Mouse (Mus musculus): ENCODE data around the gene Gadd45a. TPM values are rescaled to one million over a fixed set of nuclear protein-coding genes. Genes with fewer than 3 reads are reported as not detected.

Gene Gadd45a
- polyA plus RNA-seq, 1 experiment from 2014 or later, result 14.5 TPM

DNA sequence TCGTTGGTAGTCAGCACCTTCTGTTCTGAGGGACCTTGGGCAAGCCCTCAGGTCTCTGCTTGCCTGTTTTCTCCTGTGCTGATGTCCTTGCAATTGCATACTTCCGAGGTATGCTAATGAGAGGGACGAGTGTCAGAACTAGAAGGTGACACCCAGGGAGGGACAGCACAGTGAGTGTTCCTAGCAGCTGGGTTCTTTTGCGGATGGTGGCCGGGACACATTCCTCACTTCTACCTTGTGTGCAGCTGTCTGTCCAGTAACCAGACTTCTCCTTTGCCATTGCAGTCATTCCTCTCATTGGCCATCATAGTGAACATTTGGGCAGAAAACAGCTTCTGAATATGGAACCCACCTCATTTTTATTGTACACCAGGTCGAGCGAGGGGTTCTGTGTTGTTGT, 51.8 kb downstream of the Gadd45a start:
- 62% methylated on average over 7 of the region's 7 CpGs for WGBS
- Histone ChIP-seq H3K27me3 (ENCODE audit: control insufficient read depth, insufficient read depth, low read depth, low read length) (no peaks in the 10 kb centered on the region), H3K27ac (ENCODE audit: low read length) (no peak overlapping the region), H3K36me3 (ENCODE audit: control insufficient read depth, insufficient read depth, low read length) (no peaks in the 10 kb centered on the region), H3K9ac (ENCODE audit: low read length) (no peak overlapping the region), H3K4me1 (replicated peaks; ENCODE audit: control insufficient read depth, insufficient read depth, low read length) (peaks cover 11% of the 10 kb centered on the region), H3K9me3 (ENCODE audit: control insufficient read depth, low read length) (0 out of 2 replicates have a peak, but pooled peaks cover 2% of the 10 kb centered on the region), H3K4me2 (ENCODE audit: low read depth, low read length) (no peak overlapping the region), H3K4me3 (ENCODE audit: low read length) (no peak overlapping the region)
- ATAC-seq (ENCODE audit: low read depth), result no peak

Other genes starting within 250 kb of the Gadd45a start
- not detected in 2 replicates for gene Vmn1r39, start 226.8 kb downstream of the Gadd45a start, polyA plus RNA-seq (2015; fragmentation: Nextera tagmentation; extraction: Ambion mirVana)
- 93.8 and 96.4 TPM in 2 replicates for gene Gng12, start 141.1 kb downstream of the Gadd45a start, polyA plus RNA-seq (2015; fragmentation: Nextera tagmentation; extraction: Ambion mirVana)
- gene Serbp1, start 200.7 kb upstream of the Gadd45a start, polyA plus RNA-seq (2015; fragmentation: Nextera tagmentation; extraction: Ambion mirVana), result 290 and 318 TPM in 2 replicates

Measured in lung, embryonic 16.5 days (tissue).